9 mouse cellular contexts compared by ENCODE assay signal in genomic region chr11:11014088-11014487, GRCm38 (mm10).
DNase-seq lines count a peak whose midpoint lies in the region; ATAC-seq and TF ChIP-seq lines count a peak whose summit lies in the region.
"Had no signal": no experiment of that assay in that cellular context is flagged by ENCODE, and none has a peak within 500 bp of the region (broad histone marks: within the 10 kb centered on the region; RNA-seq: fewer than 3 reads in every experiment).

No protein-coding gene starts in this region.

- H3K4me1 ChIP-seq in forebrain, embryonic 15.5 days, result peaks cover 19% of the 10 kb centered on the region
- no peaks in the 10 kb centered on the region for H3K4me1 ChIP-seq in stomach, postnatal 0 days (replicated peaks; ENCODE audit: control insufficient read depth, insufficient read depth)
- H3K4me1 ChIP-seq: limb, embryonic 12.5 days had no signal

- no peak overlapping the region for H3K9ac ChIP-seq in forebrain, embryonic 15.5 days (replicated peaks)
- no peak overlapping the region for H3K9ac ChIP-seq in stomach, postnatal 0 days (ENCODE audit: low read length)
- H3K9ac ChIP-seq: limb, embryonic 12.5 days had no signal

- DNase-seq in retina, postnatal 1 day, result peak; percentile 3
- no peak for DNase-seq in retina, embryonic 14.5 days (ENCODE audit: low spot score)
- DNase-seq in layer of hippocampus, adult 8-10 months (ENCODE audit: low spot score in 2 of 2), result peak; percentile 15
- DNase-seq in telencephalon, adult 2 months (ENCODE audit: low read depth, low spot score), result peak; percentile 32
- DNase-seq in stomach, postnatal 0 days (ENCODE audit: low spot score), result no peak
- DNase-seq: thymus, postnatal 4 days had no signal

- H3K27me3 ChIP-seq in forebrain, embryonic 15.5 days, result peaks cover 38% of the 10 kb centered on the region
- no peaks in the 10 kb centered on the region for H3K27me3 ChIP-seq in stomach, postnatal 0 days (ENCODE audit: control insufficient read depth, insufficient read depth, low read length)
- H3K27me3 ChIP-seq: limb, embryonic 12.5 days had no signal

- 16% methylated on average over 1 of the region's 1 CpGs for WGBS in forebrain, embryonic 15.5 days
- 60% methylated on average over 1 of the region's 1 CpGs for WGBS in stomach, postnatal 0 days

- peak; percentile 97 for ATAC-seq in forebrain, embryonic 15.5 days (replicated peaks)
- no peak for ATAC-seq in stomach, postnatal 0 days (ENCODE audit: low FRiP score, low TSS enrichment)
- no peak for ATAC-seq in megakaryocyte progenitor cell, adult 5-6 weeks (replicated peaks; ENCODE audit: poor library complexity)

- H3K4me2 ChIP-seq in forebrain, embryonic 15.5 days (replicated peaks), result no peak overlapping the region
- H3K4me2 ChIP-seq in stomach, postnatal 0 days (replicated peaks; ENCODE audit: low read depth), result no peak overlapping the region
- H3K4me2 ChIP-seq: limb, embryonic 12.5 days had no signal

- H3K27ac ChIP-seq in forebrain, embryonic 15.5 days (replicated peaks), result no peak overlapping the region
- H3K27ac ChIP-seq in stomach, postnatal 0 days (replicated peaks), result no peak overlapping the region
- H3K27ac ChIP-seq: limb, embryonic 12.5 days had no signal

- no peaks in the 10 kb centered on the region for H3K9me3 ChIP-seq in forebrain, embryonic 15.5 days
- H3K9me3 ChIP-seq in stomach, postnatal 0 days (ENCODE audit: control insufficient read depth, low read length), result no peaks in the 10 kb centered on the region
- H3K9me3 ChIP-seq: limb, embryonic 12.5 days had no signal

- no peak for TF ChIP-seq CTCF in stomach, postnatal 0 days (IDR thresholded peaks at IDR 0.05; ENCODE audit: low read depth)

- no peak for TF ChIP-seq EP300 in stomach, postnatal 0 days (optimal IDR thresholded peaks at IDR 0.05)

- H3K4me3 ChIP-seq in forebrain, embryonic 15.5 days, result no peak overlapping the region
- no peak overlapping the region for H3K4me3 ChIP-seq in stomach, postnatal 0 days (ENCODE audit: low read depth, low read length)
- H3K4me3 ChIP-seq: limb, embryonic 12.5 days had no signal

- no peaks in the 10 kb centered on the region for H3K36me3 ChIP-seq in forebrain, embryonic 15.5 days
- no peaks in the 10 kb centered on the region for H3K36me3 ChIP-seq in stomach, postnatal 0 days (ENCODE audit: control insufficient read depth, insufficient read depth, low read length)
- H3K36me3 ChIP-seq: limb, embryonic 12.5 days had no signal

Comparison
In these comparisons a context has a peak if more than half of its experiments do, and no peak if none do; other contexts are left out.
1. DNase-seq: peak in retina, postnatal 1 day (single experiment), layer of hippocampus, adult 8-10 months (2 of 2) and telencephalon, adult 2 months (single experiment); none in retina, embryonic 14.5 days (single experiment) and stomach, postnatal 0 days (single experiment).